Mouse (Mus musculus) liver, postnatal 0 days (tissue): Measurements from ENCODE around the gene Tsnax.

Experiments used
- CTCF ChIP-seq: sonication (generic); IDR thresholded peaks from 2 replicates; pipeline ENCODE4 v1.5.1; 2016; ENCODE audit warnings: antibody characterized with exemption, low read depth
- EP300 ChIP-seq: IDR thresholded peaks from 2 replicates; pipeline ENCODE4 v1.6.1; 2016; ENCODE audit warnings: antibody characterized with exemption, low read depth, mild to moderate bottlenecking

DNA sequence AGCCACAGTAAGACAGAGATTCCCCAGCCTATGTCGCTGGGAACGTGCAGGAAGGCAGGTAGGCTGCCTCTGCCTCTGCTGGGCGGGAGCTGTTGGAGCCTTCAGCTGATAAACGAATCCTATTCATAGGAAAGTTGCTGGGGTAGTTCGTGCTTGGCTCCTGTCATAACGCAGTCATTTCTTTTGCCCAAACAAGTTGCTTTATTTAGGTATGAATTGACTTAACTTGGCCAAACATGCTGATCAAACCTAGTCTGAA is 21.2 kb upstream of the Tsnax start:
- TF ChIP-seq CTCF (no peak), EP300 (no peak)
